In the genomic region with DNA sequence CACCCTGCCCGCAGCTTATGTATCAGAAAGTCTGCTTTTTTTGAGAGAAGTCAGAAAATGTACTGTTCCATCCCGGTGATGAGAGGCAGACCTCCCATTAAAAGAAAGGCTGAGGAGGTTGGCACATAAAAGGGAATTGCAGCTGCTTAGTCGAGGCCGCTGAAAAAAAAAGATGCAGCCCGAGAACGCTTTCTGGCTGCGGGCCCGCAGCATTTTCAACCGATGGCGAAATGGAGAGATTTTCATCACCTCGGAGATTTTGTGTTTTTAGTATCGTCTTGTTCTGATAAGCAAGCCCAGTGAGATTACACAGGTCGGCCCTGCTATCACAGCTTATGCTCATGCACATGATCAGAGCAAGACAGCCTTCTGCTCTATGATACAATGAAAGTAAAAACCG, we compare ENCODE assay signal across 21 mouse cellular contexts.
A peak's percentile ranks its signal among the peaks of the same experiment; 100 is the strongest.
DNase-seq lines count a peak whose midpoint lies in the region; ATAC-seq and TF ChIP-seq lines count a peak whose summit lies in the region.
"Had no signal": no experiment of that assay in that cellular context is flagged by ENCODE, and none has a peak within 500 bp of the region (broad histone marks: within the 10 kb centered on the region; RNA-seq: fewer than 3 reads in every experiment).

No protein-coding gene starts in this region.

- peak overlapping the region; percentile 36 for H3K4me3 ChIP-seq in gastrocnemius, adult 2 months
- no peak overlapping the region for H3K4me3 ChIP-seq in intestine, embryonic 14.5 days (ENCODE audit: low read depth, low read length)
- no peak overlapping the region for H3K4me3 ChIP-seq in intestine, embryonic 15.5 days (replicated peaks)
- H3K4me3 ChIP-seq in heart, embryonic 15.5 days, result no peak overlapping the region
- H3K4me3 ChIP-seq in myocyte, result no peak overlapping the region
- H3K4me3 ChIP-seq: embryonic facial prominence, embryonic 15.5 days; forebrain, embryonic 10.5 days; midbrain, embryonic 10.5 days had no signal

- no peaks in the 10 kb centered on the region for H3K79me2 ChIP-seq in myocyte (ENCODE audit: control insufficient read depth, insufficient read depth)

- peak overlapping the region; percentile 18; the same call in 1 of the 2 replicates for H3K4me2 ChIP-seq in intestine, embryonic 14.5 days (ENCODE audit: low read length)
- H3K4me2 ChIP-seq in intestine, embryonic 15.5 days (replicated peaks), result no peak overlapping the region
- H3K4me2 ChIP-seq in heart, embryonic 15.5 days, result peak overlapping the region; percentile 13; the same call in 1 of the 2 replicates
- peak overlapping the region; percentile 24 for H3K4me2 ChIP-seq in myocyte (ENCODE audit: low read depth)
- H3K4me2 ChIP-seq: embryonic facial prominence, embryonic 15.5 days; liver, embryonic 11.5 days had no signal

- H3K9me3 ChIP-seq in intestine, embryonic 14.5 days (ENCODE audit: control insufficient read depth, low read length), result no peaks in the 10 kb centered on the region
- H3K9me3 ChIP-seq in intestine, embryonic 15.5 days, result no peaks in the 10 kb centered on the region
- H3K9me3 ChIP-seq in heart, embryonic 15.5 days (replicated peaks), result no peaks in the 10 kb centered on the region
- H3K9me3 ChIP-seq: embryonic facial prominence, embryonic 15.5 days; forebrain, embryonic 10.5 days; midbrain, embryonic 10.5 days had no signal

- intact Hi-C loops in gastrocnemius, adult 2 months (cut with DNase I), result no loop called here

- no peak for ATAC-seq in intestine, embryonic 14.5 days (replicated peaks; ENCODE audit: low FRiP score, low TSS enrichment, low read depth)
- no peak for ATAC-seq in intestine, embryonic 15.5 days
- no peak for ATAC-seq in heart, embryonic 15.5 days (replicated peaks; ENCODE audit: insufficient number of reproducible peaks, insufficient read depth, low FRiP score, low read depth)
- ATAC-seq: activated CD4-positive, CD25-positive, alpha-beta regulatory T cell, adult 4 months; hindbrain, embryonic 16.5 days; Patski had no signal

- DNase-seq in gastrocnemius, adult 2 months, result peak; percentile 20
- no peak for DNase-seq in gastrocnemius, adult 8-10 months (ENCODE audit: low spot score in 2 of 2)
- no peak for DNase-seq in intestine, embryonic 14.5 days (ENCODE audit: low spot score)
- DNase-seq in kidney, postnatal 25 days, result no peak
- DNase-seq: adrenal gland, postnatal 14 days; B cell, adult 2 months; cerebellum, adult 8-10 months; kidney, adult 18-20 months; kidney, postnatal 10 days; lung, adult 2 months; lung, postnatal 36 days had no signal

- TF ChIP-seq CTCF in gastrocnemius, adult 2 months (IDR thresholded peaks at IDR 0.05), result no peak

- H3ac ChIP-seq in myocyte (ENCODE audit: control insufficient read depth, insufficient read length), result no peak overlapping the region

- 55% methylated on average over 14 of the region's 14 CpGs for WGBS in intestine, embryonic 14.5 days
- WGBS in intestine, embryonic 15.5 days, result 62% methylated on average over 14 of the region's 14 CpGs
- 58% methylated on average over 14 of the region's 14 CpGs for WGBS in heart, embryonic 15.5 days

- no peaks in the 10 kb centered on the region for H3K4me1 ChIP-seq in intestine, embryonic 14.5 days (replicated peaks; ENCODE audit: control insufficient read depth, insufficient read depth, low read length)
- no peaks in the 10 kb centered on the region for H3K4me1 ChIP-seq in intestine, embryonic 15.5 days (replicated peaks)
- H3K4me1 ChIP-seq in heart, embryonic 15.5 days (replicated peaks), result no peaks in the 10 kb centered on the region
- H3K4me1 ChIP-seq: embryonic facial prominence, embryonic 15.5 days; forebrain, embryonic 10.5 days; midbrain, embryonic 10.5 days had no signal

- no peak overlapping the region for H3K27ac ChIP-seq in gastrocnemius, adult 2 months
- no peak overlapping the region for H3K27ac ChIP-seq in intestine, embryonic 14.5 days (ENCODE audit: low read depth)
- H3K27ac ChIP-seq in intestine, embryonic 15.5 days, result no peak overlapping the region
- no peak overlapping the region for H3K27ac ChIP-seq in heart, embryonic 15.5 days
- H3K27ac ChIP-seq: embryonic facial prominence, embryonic 15.5 days; forebrain, embryonic 10.5 days; midbrain, embryonic 10.5 days had no signal

- no peaks in the 10 kb centered on the region for H3K27me3 ChIP-seq in intestine, embryonic 14.5 days (replicated peaks; ENCODE audit: control insufficient read depth, insufficient read depth, low read length)
- H3K27me3 ChIP-seq in intestine, embryonic 15.5 days (replicated peaks), result no peaks in the 10 kb centered on the region
- no peaks in the 10 kb centered on the region for H3K27me3 ChIP-seq in heart, embryonic 15.5 days
- H3K27me3 ChIP-seq in myocyte (ENCODE audit: control insufficient read depth, insufficient read depth, insufficient read length), result no peaks in the 10 kb centered on the region
- H3K27me3 ChIP-seq: embryonic facial prominence, embryonic 15.5 days had no signal

- no peaks in the 10 kb centered on the region for H3K36me3 ChIP-seq in intestine, embryonic 14.5 days (ENCODE audit: control insufficient read depth, insufficient read depth, low read length)
- H3K36me3 ChIP-seq in intestine, embryonic 15.5 days, result no peaks in the 10 kb centered on the region
- no peaks in the 10 kb centered on the region for H3K36me3 ChIP-seq in heart, embryonic 15.5 days
- H3K36me3 ChIP-seq in myocyte (ENCODE audit: control insufficient read depth, insufficient read depth), result no peaks in the 10 kb centered on the region
- H3K36me3 ChIP-seq: embryonic facial prominence, embryonic 15.5 days; forebrain, embryonic 10.5 days; midbrain, embryonic 10.5 days had no signal

- no peak for TF ChIP-seq POLR2A in myocyte (IDR thresholded peaks at IDR 0.05; ENCODE audit: insufficient read length, low read depth)

- H3K9ac ChIP-seq in intestine, embryonic 14.5 days (ENCODE audit: low read length), result no peak overlapping the region
- H3K9ac ChIP-seq in intestine, embryonic 15.5 days, result no peak overlapping the region
- no peak overlapping the region for H3K9ac ChIP-seq in heart, embryonic 15.5 days
- H3K9ac ChIP-seq: embryonic facial prominence, embryonic 15.5 days had no signal

TF ChIP-seq in myocyte, 11 proteins besides CTCF, POLR2A, EP300 and RAD21:
- no peak for TF ChIP-seq REST (IDR thresholded peaks at IDR 0.05; ENCODE audit: insufficient read depth, insufficient read length)
- no peak for TF ChIP-seq USF1 (IDR thresholded peaks at IDR 0.05; ENCODE audit: low read depth)
- no peak for TF ChIP-seq MYOG (IDR thresholded peaks at IDR 0.05; ENCODE audit: control insufficient read depth in 1 of 3, insufficient read depth in 1 of 3, insufficient read length in 2 of 3, low read depth in 2 of 3)
- TF ChIP-seq POLR2AphosphoS2 (IDR thresholded peaks at IDR 0.05; ENCODE audit: insufficient read length, low read depth), result no peak
- TF ChIP-seq TCF12 (IDR thresholded peaks at IDR 0.05; ENCODE audit: insufficient read depth, poor library complexity, severe bottlenecking), result no peak
